Mouse (Mus musculus) right cerebral cortex, postnatal 36 days (tissue): ENCODE measurements around the gene Fzr1.

Experiments used
- DNase-seq, 2 experiments: peaks; one replicate each; pipeline ENCODE4 v3.0.0; 2022; ENCODE audit warnings: low spot score in 2 of 2, mixed read lengths in 1 of 2

Fzr1 gene

DNA sequence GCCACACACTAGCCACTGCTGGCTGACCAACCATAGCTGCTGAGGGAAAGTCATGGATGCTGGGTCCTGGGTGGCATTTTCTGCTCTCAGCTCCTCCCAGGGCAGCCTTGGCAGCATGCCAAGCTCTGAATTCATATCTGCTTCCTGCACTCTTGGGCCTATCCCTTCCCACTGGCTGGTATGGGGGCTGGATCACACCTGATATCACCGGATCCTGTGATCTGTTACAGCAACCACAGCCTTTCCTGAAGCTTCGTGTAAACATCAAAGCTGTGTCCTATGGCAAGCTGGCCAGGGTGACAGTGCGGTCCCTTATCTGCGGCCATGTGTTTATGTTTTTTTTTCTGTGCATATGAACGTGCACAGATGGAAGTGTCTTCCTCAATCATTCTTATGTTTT is 3.7 kb upstream of the Fzr1 start:
- no peak for DNase-seq

DNA sequence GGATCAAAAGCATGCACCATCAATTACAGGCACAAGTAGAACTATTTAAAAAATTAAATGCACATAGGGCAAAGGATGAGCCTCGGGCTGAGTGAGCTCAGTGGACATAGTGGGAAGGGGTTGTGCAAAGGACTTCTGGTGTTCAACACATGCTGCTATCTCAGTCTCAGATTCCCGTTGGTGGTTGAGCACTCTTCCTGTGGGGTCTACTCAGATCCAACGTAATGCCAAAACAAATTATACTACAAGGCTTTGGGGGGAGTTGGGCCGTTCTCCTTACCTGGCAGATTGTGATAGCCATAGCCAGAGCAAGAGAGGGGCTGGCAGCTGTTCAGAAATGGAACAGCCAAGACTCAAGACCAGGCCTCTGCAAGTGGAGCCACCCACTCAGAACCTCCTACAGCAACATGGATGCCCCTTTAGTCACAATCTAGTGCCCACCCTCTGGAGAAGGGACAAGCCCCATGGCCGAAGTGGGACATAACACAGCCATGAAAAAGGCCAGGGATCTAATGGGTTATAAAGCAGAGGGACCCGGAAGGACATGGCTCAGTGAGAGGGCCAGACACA is 1.6 kb upstream of the Fzr1 start:
- no peak for DNase-seq

DNA sequence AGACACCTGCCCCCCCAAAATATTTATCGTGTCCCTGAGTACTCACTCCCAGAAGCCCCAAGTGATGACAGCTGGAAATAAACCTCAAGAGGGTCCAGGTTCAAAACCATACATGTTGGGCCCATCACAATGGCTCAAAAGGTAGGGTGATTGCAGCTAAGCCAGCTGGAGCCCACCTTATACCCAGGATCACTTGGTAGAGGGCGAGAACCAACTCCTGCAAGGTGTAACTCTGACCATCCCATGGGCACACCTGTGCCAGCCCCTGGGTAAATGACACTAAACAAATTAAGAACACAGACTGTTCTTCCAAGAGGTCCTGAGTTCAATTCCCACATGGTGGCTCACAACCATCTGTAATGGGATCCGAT is 852 bp upstream of the Fzr1 start:
- DNase-seq = no peak

DNA sequence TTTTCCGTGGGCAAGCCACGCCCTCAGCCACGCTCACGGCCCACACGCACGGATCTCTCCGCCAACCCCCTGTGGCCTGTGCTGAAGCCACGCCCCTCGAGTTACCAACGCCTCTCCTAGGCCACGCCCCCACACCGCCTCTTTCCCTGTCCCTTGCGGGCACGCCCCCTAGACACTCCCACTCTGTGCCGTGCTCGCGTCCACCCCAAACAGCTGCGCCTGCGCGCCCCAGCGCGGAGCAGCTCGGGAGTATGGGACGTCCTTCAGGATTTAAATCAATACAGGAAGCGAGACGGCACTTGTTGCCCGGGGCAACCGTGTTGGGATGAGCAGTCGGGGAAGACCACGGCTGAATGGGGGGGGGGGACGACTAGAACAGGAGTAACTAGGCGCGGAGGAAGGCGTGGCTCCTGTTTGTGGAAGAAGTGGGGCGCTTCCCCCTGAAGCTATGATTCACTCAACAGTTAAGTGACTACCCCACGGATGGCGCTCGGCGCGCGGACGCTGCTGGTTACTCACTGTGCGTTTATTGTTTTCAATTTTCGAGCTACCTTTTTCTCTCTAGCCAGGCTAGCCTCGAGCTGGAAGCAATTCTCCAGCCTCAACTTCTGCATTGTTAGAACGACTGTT is 352 bp upstream of the Fzr1 start:
- DNase-seq = peak; percentile 100

DNA sequence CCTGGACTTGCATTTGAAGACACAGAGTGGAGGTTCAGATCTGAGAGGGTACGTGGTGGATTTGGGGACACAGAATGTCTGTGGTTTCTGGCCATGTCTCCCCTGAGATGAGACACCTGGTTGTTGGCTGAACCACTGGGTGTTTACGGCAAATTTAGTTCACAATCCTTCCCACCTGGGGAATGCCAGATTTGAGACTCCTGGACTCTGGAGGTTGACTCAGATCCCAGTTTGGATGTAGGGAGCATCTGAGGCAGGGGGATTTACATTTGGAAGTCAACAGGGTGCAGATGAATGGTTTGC is 1.0 kb downstream of the Fzr1 start:
- no peak for DNase-seq

DNA sequence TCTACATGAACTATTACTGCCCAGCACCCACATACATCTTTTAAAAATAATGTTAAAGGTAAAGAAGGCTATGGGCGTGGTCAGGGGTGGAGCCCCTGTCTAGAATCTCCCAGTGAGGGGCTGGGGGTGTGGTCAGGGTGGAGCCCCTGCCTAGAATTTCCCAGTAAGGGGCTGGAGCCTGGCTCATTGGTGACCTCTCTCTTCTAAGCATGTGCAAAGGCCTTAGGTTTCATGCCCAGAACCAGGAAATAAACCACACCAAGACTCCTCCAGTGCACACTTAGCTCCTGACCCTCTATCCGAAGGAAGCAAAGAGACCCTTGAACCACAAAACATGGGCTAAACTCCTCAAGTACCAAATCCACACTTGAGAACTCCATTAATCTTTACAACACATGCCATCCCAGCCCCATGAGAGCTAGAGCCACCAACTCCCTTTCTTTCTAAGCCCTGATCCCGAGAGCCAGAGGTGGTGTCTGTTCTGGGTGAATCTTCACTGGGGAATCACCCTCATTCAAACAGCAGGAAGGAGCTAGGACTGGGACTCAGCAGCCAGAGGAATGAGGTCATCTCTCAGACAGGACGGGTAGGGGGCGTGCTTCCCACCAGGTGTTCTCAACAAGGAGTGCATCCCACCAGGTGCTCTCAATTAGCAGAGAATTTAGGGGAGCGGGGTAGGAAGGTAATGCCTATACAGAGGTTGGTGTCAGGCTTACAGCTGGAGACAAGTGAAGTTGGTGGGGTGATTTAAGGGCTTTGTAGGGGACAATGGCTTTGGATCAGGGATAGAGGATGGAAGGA is 1.6 kb downstream of the Fzr1 start:
- DNase-seq = no peak

DNA sequence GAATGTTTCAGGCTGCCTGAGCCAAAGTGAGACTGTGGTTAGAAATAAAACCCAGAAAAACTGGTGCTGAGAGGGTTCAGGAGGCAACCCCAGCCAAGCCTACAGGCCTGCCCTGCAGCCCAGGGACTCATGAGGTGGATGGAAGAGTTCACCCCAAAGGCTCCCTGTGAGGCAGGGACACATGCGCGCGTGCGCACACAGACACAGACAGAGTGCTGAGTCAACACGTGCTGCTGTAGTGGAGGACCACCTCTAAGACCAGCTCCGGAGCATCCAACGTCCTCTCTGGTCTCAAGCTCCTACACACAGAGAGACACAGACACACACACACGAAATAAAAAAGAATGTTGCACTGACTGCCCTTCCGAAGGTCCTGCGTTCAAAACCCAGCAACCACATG is 3.0 kb downstream of the Fzr1 start:
- no peak for DNase-seq

DNA sequence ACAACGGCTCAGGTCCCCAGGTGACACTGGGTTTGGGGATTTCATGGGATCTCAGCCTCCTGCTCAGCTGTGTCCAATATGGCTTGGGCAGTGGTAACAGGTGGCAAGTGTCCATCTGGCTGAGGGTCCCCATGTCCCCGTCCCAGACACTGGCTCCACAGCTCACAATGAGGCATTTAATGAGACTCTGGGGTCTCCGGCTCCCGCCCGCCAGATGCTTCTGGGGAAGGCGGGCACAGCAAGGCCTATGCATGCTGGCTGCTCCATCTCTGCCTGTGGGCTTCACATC is 11.2 kb downstream of the Fzr1 start:
- no peak for DNase-seq

DNA sequence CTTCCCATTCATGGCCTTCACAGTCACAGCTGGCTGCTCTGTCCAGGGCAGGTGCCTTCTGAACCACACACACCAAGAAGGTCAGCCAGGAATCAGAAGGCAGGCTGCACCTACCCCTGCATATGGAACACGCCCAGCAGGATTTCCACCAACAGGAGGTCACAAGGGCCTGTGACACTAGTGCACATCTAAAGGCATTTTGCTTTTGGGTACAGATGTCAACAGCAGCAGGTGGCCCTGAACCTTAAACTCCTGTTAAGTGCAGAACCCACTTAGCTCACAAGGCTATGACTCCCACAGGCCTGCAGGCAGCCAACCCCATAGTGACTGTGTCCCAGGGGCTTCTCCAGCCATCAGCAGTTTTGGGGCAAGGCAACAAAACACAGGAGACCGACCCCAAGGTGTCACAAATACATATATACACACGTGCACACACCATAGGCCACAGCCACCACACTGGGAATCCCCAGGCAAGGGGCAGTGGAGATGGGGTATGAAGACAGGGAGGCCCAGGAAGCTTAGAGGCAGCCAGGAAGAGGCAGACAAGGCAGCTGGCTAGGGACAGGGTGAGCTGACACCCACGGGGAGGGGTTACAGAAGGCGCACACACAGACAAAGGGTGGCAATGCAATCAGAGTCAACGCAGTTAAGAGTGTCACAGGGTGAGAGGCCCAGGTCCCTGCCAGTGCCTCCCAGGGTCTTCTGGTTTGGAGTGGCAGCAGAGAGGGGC is 11.7 kb downstream of the Fzr1 start:
- no peak for DNase-seq

DNA sequence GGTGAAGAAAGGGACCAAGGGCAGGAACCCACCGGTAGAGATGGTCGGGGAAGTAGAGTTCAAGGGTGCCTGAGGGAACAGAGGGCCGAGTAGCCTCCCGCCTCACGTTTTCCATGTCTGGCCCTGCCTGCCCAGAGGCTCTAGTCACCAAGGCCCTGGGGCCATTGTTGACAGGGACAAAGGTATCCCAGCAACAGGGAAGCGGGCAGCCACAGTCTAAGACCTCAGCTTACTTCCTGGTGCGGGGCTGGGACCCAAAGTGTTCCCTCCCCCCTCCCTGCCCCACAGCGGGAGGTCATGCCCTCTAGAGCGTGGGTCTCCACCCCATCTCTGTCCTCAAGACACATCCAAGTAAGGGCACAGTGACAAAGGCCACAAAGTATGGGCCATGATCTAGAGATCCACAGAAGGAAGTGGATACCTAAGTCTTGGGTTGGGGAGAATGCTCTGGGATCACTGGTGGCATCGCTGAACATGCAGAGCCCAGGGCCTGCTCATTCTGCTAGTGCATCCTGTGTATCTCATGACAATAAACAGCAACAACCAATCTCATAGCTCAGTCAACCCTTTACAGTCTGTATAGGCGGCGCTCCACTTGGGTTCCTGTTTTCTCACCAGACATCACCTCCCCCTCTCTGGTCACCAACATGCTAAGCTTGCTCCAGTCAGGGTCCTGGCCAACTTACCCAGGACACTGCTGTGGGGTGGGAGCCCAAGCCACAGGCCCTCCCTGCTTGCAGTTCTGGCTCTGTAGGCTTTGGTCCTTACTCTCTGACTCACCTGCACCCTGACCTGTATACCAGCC is 12.4 kb downstream of the Fzr1 start, which contains the start of gene 4930404N11Rik:
Gene 4930404N11Rik, minus strand, starts transcription at position 145 of the 805 bp plus-strand sequence.
- DNase-seq = no peak

DNA sequence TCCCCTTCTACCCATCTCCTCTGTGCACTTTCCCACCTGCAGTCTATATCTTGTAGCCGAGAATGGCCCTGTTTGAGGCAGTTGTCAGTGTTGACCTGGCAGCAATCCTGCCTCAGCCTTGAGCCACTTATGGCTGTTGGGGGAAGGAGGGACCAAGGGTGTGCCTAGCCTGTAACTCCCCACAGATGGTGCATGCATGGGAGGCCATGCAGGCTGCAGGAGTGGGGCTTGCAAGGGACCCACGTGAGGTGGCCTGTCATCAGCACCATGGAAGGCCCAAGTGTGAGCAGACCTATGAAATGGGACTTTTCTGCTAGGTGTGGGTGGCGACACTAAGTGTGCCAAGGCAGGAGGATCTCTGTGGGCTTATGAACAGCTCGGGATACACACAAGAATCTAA is 13.2 kb downstream of the Fzr1 start:
- DNase-seq = peak in 1 of 2 experiments; percentile 58

DNA sequence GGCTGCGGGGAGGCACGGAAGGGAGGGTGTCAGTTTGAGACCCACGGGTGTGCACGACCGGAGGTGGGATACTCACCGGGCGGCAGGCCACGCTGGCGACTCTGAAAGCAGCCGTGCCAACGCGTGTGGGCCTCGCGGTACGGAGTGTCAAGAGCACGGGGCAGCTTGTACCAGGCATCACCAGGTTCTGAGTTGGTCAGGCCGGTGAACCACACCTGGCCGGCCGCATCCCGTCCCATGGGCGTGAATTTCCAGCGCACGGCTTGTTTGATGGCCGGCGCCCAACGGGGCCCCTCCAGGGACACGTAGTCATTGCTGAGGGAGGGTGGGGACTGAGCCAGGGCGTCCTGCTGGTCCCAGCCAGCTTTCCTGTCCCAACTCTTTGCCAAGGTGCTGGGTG is 13.7 kb downstream of the Fzr1 start:
- no peak for DNase-seq

DNA sequence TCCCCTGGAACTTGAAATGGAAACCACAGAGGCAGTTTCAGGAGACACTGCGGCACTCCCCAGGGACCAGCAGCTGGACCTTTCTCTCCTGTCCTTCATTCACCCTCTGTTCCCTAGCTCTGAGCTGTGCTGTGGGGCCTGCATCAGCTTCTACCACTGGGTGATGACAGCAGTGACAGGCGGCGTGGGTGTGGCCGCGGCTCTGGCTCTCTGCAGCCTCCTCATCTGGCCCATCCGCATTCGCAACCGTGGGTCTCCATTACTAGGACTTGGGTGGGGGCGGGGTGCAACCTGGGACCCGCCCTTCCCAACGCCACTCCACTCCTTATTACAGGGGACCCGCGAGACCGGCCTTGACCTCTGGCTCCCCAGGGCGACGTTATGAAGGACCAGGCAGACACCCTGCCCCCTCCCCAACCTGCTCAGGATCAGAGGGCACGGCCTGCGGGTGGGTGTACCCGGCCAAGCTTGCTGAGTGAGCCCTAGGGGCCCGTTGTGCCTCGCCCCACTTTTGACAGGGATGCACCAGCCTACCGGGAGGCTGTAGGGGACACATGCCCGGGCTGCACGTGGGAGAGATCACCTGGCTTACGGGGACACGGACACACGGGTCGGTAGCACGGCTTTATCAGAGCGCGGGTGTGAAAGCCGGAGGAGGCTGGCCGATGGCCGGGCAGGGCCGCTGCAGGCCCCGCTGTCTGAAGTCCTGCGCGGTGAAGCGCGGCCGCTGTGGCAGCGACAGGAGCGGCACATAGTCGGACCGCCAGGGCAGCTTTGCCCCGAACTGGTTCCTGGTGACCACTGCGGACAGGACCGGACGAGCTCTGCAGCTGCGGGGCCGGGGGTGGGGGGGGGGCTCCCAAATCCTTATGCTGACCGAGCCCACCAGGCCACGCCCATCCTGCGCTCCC is 14.6 kb downstream of the Fzr1 start:
- no peak for DNase-seq

DNA sequence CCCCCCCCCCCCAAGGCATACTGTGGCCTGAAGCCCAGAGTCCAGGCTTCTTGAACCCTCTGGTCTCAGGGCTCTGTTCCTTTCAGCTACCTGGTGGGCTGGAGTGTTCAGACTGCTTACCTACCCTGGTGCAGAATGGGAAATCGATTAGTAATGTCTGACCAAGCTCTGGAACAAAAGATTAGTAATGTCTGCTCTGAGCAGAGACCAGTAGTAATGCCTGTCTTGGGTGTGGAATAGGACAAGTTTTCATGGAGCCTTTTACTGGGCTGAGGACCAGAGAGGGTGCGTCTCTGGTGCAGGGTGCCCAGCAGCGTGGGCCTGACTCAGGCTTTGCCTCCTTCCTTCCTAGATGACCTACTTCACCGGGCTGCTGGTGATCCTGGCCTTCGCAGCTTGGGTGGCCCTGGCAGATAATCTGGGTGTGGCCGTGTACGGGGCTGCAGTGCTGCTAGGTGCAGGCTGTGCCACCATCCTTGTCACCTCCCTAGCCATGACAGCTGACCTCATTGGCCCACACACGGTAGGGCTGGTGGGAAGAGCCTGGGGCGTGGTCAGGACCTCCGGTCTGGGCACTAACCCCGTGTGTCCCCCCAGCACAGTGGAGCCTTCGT is 15.9 kb downstream of the Fzr1 start:
- DNase-seq = no peak

DNA sequence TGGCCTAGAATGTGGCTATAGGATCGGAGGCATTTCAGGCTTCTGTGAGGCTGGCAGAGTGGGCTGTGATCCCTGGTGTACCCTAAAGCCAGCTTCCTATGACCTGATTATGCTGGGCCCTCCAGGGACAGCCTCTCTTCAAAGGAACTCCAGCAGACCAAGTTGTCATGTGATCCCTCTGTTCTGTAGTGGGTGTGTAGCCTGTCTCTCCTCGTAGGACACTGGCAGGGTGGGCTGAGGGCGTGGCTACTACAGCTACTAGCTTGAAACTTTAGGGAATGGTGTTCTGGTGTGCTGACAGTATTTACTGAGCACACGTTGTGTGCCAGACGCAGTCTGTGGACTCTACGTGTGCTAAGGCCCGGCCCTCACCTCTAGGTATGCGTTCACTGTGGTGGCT is 17.6 kb downstream of the Fzr1 start:
- DNase-seq = no peak

DNA sequence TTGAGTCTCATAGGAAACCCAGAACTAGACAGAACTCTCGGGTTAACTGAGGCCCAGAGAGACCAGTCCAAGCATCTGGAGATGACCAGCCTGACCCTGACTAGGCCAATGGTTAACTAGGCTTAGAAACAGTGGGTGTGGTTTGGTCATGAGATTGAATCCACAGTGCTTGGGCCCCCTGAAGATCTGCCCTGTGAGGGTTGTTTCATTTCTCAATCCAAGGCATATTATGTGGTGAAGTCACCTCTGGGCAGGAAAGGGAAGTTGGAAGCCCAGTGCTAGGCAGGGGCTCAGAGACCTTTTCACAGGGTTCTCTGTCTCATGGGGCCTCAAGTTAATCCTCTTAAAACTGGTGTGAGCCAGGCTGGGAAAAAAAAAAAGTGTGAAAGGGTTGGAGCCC is 19.5 kb downstream of the Fzr1 start:
- no peak for DNase-seq

DNA sequence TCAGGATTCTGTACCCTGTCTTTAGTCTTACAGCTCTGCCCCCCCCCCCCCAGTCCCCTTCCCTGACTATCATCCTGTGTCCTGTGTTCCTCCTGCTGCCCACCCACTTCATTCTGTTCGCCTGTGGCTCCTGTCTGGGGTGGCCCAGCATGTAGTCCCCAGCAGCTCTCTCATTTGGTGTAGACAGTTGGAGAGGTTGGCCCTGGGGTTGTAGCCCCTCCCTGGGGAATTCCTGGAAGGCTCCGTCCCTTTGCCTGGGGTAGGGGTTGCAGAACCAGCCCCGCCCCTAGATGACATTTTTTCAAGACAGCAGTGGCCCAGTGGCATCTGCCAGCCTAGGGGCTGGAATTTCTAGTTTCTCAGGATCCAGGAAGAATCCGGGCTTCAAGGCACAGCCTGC is 20.1 kb downstream of the Fzr1 start:
- no peak for DNase-seq

DNA sequence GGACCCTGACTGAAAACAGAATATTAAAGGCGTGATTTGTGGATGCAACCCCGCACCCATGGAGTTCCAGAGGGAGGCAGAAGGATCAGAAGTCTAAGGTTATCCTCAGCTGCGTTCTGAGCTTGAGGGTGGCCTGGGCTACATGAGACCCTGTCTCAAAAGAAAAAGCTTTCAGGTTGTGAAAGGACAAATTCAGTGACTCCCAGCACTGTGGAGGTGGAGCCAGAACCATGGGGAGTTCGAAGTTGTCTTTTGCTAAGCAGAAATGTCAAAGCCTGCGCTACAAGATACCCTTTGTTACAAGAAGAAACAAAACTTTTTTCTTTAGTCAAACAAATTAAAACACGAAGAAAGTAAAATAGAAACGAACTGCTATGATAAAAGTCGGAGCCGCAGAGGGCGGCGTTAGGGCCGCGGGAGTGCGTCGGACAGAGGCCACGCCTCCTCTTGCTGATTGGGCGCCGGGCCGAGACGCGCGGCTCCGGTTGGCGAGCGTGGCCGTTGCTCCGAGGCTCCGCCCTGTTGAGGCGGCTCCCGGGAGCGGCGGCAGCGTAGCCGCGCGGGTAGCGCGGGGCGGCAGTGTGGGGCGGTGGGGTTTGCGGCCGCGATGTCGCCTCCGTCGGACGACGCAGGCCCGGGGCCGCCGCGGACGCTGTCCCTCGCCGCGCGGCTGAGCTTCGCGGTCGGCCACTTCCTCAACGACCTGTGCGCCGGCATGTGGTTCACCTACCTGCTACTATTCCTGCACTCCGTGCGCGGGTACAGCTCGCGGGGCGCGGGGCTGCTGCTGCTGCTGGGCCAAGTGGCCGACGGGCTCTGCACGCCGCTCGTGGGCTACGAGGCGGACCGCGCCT is 21.1 kb downstream of the Fzr1 start, which contains the start of gene Mfsd12:
Gene Mfsd12, plus strand, starts transcription at position 501 of the 854 bp plus-strand sequence.
- DNase-seq = peak; percentile 84

DNA sequence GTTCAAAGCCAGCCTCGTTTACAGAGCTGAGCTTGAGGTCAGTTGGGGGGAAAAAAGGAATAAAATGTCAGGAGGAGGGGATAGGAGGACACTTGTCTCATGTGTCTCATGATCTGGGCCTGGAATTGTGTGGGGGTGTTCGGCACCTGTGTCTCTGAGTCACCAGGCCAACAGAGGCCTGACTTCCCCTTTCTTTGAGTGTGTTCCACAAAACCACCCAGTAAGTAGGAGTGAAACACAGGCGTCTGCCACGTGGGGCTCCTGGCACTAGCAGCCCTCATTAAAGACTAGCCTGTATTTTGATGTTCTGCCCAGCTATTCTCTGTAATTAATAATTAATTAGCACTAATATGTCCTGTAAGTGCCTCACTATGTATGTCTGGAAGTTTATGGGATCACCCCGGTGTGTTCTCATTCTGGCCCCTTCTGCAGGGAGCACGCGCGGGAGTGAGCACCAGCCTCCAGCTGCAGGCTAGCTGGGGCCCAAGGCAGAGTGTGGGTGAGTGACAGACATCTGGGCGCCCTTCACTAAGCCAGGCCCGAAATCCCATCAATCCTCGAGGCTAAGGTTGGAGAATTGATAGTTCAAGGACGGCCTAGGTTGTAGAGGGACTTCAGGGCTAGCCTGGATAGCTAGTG is 21.8 kb downstream of the Fzr1 start:
- DNase-seq = no peak
